Mouse (Mus musculus) testis, adult 2 months (tissue): ENCODE measurements around the gene Cyp26b1.

ENCODE experiments used
- CTCF ChIP-seq: fragments of 200-500 bp; IDR thresholded peaks from 2 replicates; pipeline ENCODE4 v1.5.1; 2012; ENCODE audit warnings: low read depth, mild to moderate bottlenecking, inconsistent platforms, low read length, moderate library complexity; ENCODE audit not compliant: control insufficient read depth, insufficient read depth, insufficient replicate concordance
- POLR2A ChIP-seq: fragments of 200-500 bp; IDR thresholded peaks from 2 replicates; pipeline ENCODE4 v1.6.1; 2012; ENCODE audit warnings: low read depth, mild to moderate bottlenecking, inconsistent platforms, low read length, moderate library complexity; ENCODE audit not compliant: control insufficient read depth

DNA sequence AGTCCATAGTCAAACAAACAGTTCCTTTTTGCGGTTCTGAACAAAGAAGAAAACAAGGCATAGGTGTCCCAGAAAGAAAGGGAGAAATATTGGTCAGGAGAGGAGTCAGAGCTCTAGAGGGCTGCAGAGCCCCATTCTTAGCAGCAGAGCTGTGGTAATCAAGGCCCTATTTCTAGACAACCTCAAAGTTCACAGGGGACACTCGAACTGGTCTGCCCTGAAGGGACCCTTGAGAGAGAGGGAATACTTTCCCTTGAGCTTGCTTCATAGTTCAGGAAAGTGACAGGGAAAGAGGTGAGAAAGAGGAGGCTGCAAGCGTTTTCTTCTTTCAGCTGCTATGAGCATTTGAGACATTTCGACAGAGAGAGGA, 47.3 kb upstream of the Cyp26b1 start:
- no peak for TF ChIP-seq CTCF
- TF ChIP-seq POLR2A = no peak
